Mouse (Mus musculus): ENCODE measurements around the gene Tmem206.

Gene Tmem206

DNA sequence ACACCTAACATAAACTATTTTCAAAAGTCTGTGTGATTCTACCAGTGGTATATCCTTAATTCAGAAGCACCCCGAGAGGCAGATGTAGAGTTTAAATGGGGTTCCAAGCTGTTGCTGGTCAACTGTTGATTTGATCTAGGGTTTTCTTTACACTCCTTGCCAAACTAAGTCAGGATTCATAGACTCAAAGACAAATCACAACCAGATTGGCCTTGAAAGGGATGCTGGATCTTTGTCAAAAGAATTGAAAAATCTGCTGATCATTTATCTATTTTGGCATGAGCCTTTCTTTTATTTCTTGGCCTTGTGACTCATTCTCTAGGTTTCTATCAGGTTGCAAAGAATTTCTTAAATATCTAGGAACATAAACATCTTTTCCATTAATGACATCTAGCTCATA, 69.5 kb downstream of the Tmem206 start:
- no peak for ATAC-seq (ENCODE audit: insufficient number of reproducible peaks, low FRiP score, low TSS enrichment)

DNA sequence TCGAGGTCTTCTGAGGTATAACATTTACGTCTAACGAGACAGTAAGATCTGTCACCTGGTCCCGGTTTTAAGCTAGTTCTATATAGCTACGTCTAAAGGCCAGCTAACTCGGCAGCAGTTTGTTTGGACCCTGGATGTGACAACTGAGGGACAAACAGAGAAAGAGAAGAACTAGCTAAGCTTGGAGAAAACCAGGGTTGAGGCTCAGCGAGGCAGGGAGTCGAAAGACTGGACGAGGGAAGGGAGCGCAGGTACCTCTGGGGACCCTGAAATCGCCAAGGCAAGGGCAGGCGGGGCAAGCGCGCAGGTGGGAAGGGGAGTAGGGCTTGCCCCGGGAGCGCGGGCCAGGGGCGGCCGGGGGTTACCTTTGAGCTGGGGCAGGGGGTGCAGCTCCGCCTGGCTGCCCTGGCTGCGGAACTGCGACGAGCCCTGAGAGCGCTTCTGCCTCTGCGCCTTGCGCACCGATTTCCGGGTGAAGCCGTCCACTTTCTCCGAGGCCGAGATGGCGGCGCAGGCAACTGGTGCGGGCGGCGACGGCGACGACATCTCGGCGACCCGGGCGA, 70.2 kb downstream of the Tmem206 start:
- ATAC-seq (ENCODE audit: insufficient number of reproducible peaks, low FRiP score, low TSS enrichment): no peak

DNA sequence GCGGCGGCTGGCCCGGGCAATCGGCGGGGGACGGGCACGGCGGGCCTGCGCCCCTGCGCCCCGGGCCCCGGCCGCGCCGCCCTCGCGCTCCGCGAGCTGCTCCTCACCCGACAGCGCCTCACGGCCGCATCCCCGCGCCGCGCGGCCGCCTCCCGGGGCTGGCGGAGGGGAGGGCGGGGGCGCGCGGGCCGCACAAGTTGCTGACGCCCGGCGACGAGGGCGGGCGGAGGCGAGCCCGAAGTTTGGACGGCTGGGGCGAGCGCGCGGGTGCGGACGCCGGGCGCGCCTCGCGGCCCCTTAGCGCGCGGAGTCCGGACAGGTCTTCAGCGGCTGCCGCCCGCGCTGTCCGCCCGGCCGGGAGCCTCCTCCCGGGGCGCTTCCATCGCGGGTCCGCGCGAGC, 70.7 kb downstream of the Tmem206 start:
- peak; percentile 32 for ATAC-seq (ENCODE audit: insufficient number of reproducible peaks, low FRiP score, low TSS enrichment)

GRCm38 (mm10) chr1:191396897-191397849, 71.5 kb downstream of the Tmem206 start:
- peak; percentile 94 for ATAC-seq (ENCODE audit: insufficient number of reproducible peaks, low FRiP score, low TSS enrichment)

Measured in cerebellum, adult (tissue).